In genomic region chr10:80153713-80154112, GRCm38 (mm10) we compare ENCODE assay signal across 8 mouse cellular contexts. TPM values are rescaled to one million over a fixed set of nuclear protein-coding genes. Genes with fewer than 3 reads are reported as not detected.
A peak's percentile ranks its signal among the peaks of the same experiment; 100 is the strongest.
DNase-seq lines count a peak whose midpoint lies in the region; ATAC-seq lines count a peak whose summit lies in the region.

No protein-coding gene starts in this region.

- H3K9ac ChIP-seq in embryonic facial prominence, embryonic 12.5 days, result peak overlapping the region; percentile 100
- H3K9ac ChIP-seq in intestine, embryonic 16.5 days (ENCODE audit: low read depth, low read length), result peak overlapping the region; percentile 98
- H3K9ac ChIP-seq in liver, embryonic 13.5 days, result peak overlapping the region; percentile 91; the same call in 1 of the 2 replicates

- peak overlapping the region; percentile 99; the same call in 1 of the 2 replicates for H3K27ac ChIP-seq in embryonic facial prominence, embryonic 12.5 days
- H3K27ac ChIP-seq in intestine, embryonic 16.5 days (ENCODE audit: low read length), result peak overlapping the region; percentile 99
- peak overlapping the region; percentile 98 for H3K27ac ChIP-seq in liver, embryonic 13.5 days

- peak overlapping the region; percentile 99 for H3K4me2 ChIP-seq in embryonic facial prominence, embryonic 12.5 days (replicated peaks)
- peak overlapping the region; percentile 83 for H3K4me2 ChIP-seq in intestine, embryonic 16.5 days (ENCODE audit: low read depth, low read length)
- peak overlapping the region; percentile 99 for H3K4me2 ChIP-seq in liver, embryonic 13.5 days

- peaks cover 66% of the 10 kb centered on the region for H3K36me3 ChIP-seq in embryonic facial prominence, embryonic 12.5 days
- peaks cover 32% of the 10 kb centered on the region for H3K36me3 ChIP-seq in intestine, embryonic 16.5 days (ENCODE audit: control insufficient read depth, insufficient read depth, low read length)
- H3K36me3 ChIP-seq in liver, embryonic 13.5 days, result peaks cover 80% of the 10 kb centered on the region

- no peak for ATAC-seq in embryonic facial prominence, embryonic 12.5 days (ENCODE audit: insufficient number of reproducible peaks, insufficient read depth, low FRiP score, low TSS enrichment)
- ATAC-seq in intestine, embryonic 16.5 days, result no peak
- no peak for ATAC-seq in liver, embryonic 13.5 days (ENCODE audit: low read depth)

- DNase-seq in 3134 (ENCODE audit: extremely low read depth, insufficient read length, low spot score), result peak; percentile 21
- no peak for DNase-seq in liver, embryonic 13.5 days
- DNase-seq in cerebellum, postnatal 4 days (ENCODE audit: low spot score in 2 of 2), result no peak
- DNase-seq in testis, postnatal 10 days (ENCODE audit: low spot score), result no peak
- DNase-seq in gastrocnemius, adult 8-10 months (ENCODE audit: low spot score in 2 of 2), result no peak
- no peak for DNase-seq in gastrocnemius, postnatal 14 days

- WGBS in embryonic facial prominence, embryonic 12.5 days, result 71% methylated on average over 19 of the region's 19 CpGs
- WGBS in intestine, embryonic 16.5 days, result 78% methylated on average over 19 of the region's 19 CpGs
- 76% methylated on average over 19 of the region's 19 CpGs for WGBS in liver, embryonic 13.5 days (ENCODE audit: insufficient replicate concordance)

- H3K4me1 ChIP-seq in embryonic facial prominence, embryonic 12.5 days, result peaks cover 61% of the 10 kb centered on the region
- H3K4me1 ChIP-seq in intestine, embryonic 16.5 days (ENCODE audit: control insufficient read depth, insufficient read depth, low read length), result peaks cover 69% of the 10 kb centered on the region
- peaks cover 89% of the 10 kb centered on the region for H3K4me1 ChIP-seq in liver, embryonic 13.5 days (replicated peaks)

- H3K27me3 ChIP-seq in embryonic facial prominence, embryonic 12.5 days, result no peaks in the 10 kb centered on the region
- H3K27me3 ChIP-seq in intestine, embryonic 16.5 days (replicated peaks; ENCODE audit: control insufficient read depth, insufficient read depth, low read length), result no peaks in the 10 kb centered on the region
- no peaks in the 10 kb centered on the region for H3K27me3 ChIP-seq in liver, embryonic 13.5 days

- intact Hi-C loops in gastrocnemius, postnatal 14 days (cut with DNase I; ENCODE audit: low total_unique reads), result no loop called here

- H3K9me3 ChIP-seq in embryonic facial prominence, embryonic 12.5 days, result no peaks in the 10 kb centered on the region
- H3K9me3 ChIP-seq in intestine, embryonic 16.5 days (ENCODE audit: control insufficient read depth, low read length), result no peaks in the 10 kb centered on the region
- no peaks in the 10 kb centered on the region for H3K9me3 ChIP-seq in liver, embryonic 13.5 days (replicated peaks)

- H3K4me3 ChIP-seq in embryonic facial prominence, embryonic 12.5 days, result peak overlapping the region; percentile 95
- peak overlapping the region; percentile 96 for H3K4me3 ChIP-seq in intestine, embryonic 16.5 days (ENCODE audit: low read length)
- peak overlapping the region; percentile 91 for H3K4me3 ChIP-seq in liver, embryonic 13.5 days (replicated peaks)

RNA-seq across cellular contexts. Expression of gene Midn, which starts 5.6 kb away (rescaled TPM):
- 33.4 and 35.1 TPM in 2 replicates for polyA plus RNA-seq in embryonic facial prominence, embryonic 12.5 days (2016; fragmentation: Nextera tagmentation; extraction: Ambion mirVana)
- polyA plus RNA-seq in intestine, embryonic 16.5 days (2015; fragmentation: Nextera tagmentation; extraction: Ambion mirVana), result 8.8 and 10.3 TPM in 2 replicates
- 3.0 and 3.3 TPM in 2 replicates for polyA plus RNA-seq in liver, embryonic 13.5 days (2015; fragmentation: Nextera tagmentation; extraction: Ambion mirVana)
- 10 to 100 TPM; 20.8 to 36.0 (median 29.5) TPM for total RNA-seq in gastrocnemius, adult 8-10 months (2022)
- 10 to 100 TPM; 40.3 to 43.6 TPM for total RNA-seq in gastrocnemius, postnatal 14 days (2021)

RNA-seq across cellular contexts. Expression of gene Cirbp, which starts 12.1 kb away (rescaled TPM):
- polyA plus RNA-seq in embryonic facial prominence, embryonic 12.5 days (2016; fragmentation: Nextera tagmentation; extraction: Ambion mirVana), result 151 and 159 TPM in 2 replicates
- 53.2 and 62.6 TPM in 2 replicates for polyA plus RNA-seq in intestine, embryonic 16.5 days (2015; fragmentation: Nextera tagmentation; extraction: Ambion mirVana)
- polyA plus RNA-seq in liver, embryonic 13.5 days (2015; fragmentation: Nextera tagmentation; extraction: Ambion mirVana), result 19.5 and 21.9 TPM in 2 replicates
- 10 to 100 TPM; 23.4 to 49.1 (median 31.4) TPM for total RNA-seq in gastrocnemius, adult 8-10 months (2022)
- 10 to 100 TPM; 41.4 to 41.5 TPM for total RNA-seq in gastrocnemius, postnatal 14 days (2021)

RNA-seq across cellular contexts. Expression of gene Cbarp, which starts 13.1 kb away (rescaled TPM):
- polyA plus RNA-seq in embryonic facial prominence, embryonic 12.5 days (2016; fragmentation: Nextera tagmentation; extraction: Ambion mirVana), result 8.4 and 8.5 TPM in 2 replicates
- polyA plus RNA-seq in intestine, embryonic 16.5 days (2015; fragmentation: Nextera tagmentation; extraction: Ambion mirVana), result 5.1 TPM in 2 replicates
- polyA plus RNA-seq in liver, embryonic 13.5 days (2015; fragmentation: Nextera tagmentation; extraction: Ambion mirVana), result 0.54 and 0.69 TPM in 2 replicates
- total RNA-seq in gastrocnemius, adult 8-10 months (2022), result 1 to 10 TPM; 1.9 to 4.0 (median 2.9) TPM
- 1 to 10 TPM; 1.6 TPM for total RNA-seq in gastrocnemius, postnatal 14 days (2021)

RNA-seq across cellular contexts. Expression of gene Atp5d, which starts 15.3 kb away (rescaled TPM):
- polyA plus RNA-seq in embryonic facial prominence, embryonic 12.5 days (2016; fragmentation: Nextera tagmentation; extraction: Ambion mirVana), result 457 and 481 TPM in 2 replicates
- 846 and 854 TPM in 2 replicates for polyA plus RNA-seq in intestine, embryonic 16.5 days (2015; fragmentation: Nextera tagmentation; extraction: Ambion mirVana)
- 358 and 362 TPM in 2 replicates for polyA plus RNA-seq in liver, embryonic 13.5 days (2015; fragmentation: Nextera tagmentation; extraction: Ambion mirVana)
- total RNA-seq in gastrocnemius, adult 8-10 months (2022), result 100 to 1,000 TPM; 525 to 571 (median 544) TPM
- 100 to 1,000 TPM; 657 to 736 TPM for total RNA-seq in gastrocnemius, postnatal 14 days (2021)

RNA-seq across cellular contexts. Expression of gene 1600002K03Rik, which starts 19.0 kb away (rescaled TPM):
- polyA plus RNA-seq in embryonic facial prominence, embryonic 12.5 days (2016; fragmentation: Nextera tagmentation; extraction: Ambion mirVana), result 11.6 and 13.0 TPM in 2 replicates
- 23.6 TPM in 2 replicates for polyA plus RNA-seq in intestine, embryonic 16.5 days (2015; fragmentation: Nextera tagmentation; extraction: Ambion mirVana)
- 14.8 and 15.1 TPM in 2 replicates for polyA plus RNA-seq in liver, embryonic 13.5 days (2015; fragmentation: Nextera tagmentation; extraction: Ambion mirVana)
- 1 to 10 TPM; 4.3 to 7.8 (median 6.9) TPM for total RNA-seq in gastrocnemius, adult 8-10 months (2022)
- total RNA-seq in gastrocnemius, postnatal 14 days (2021), result 1 to 10 TPM; 3.3 to 4.2 TPM
